Mouse (Mus musculus): ENCODE results near the gene Lamb3. TPM values are rescaled to one million over a fixed set of nuclear protein-coding genes. Genes with fewer than 3 reads are reported as not detected.

The Lamb3 gene
- total and polyA plus RNA-seq, 2 experiments, result 1.6 to 2.0 TPM

GRCm38 (mm10) chr1:193337018-193337321 lies 129.5 kb downstream of the Lamb3 start:
- H3K27me3 ChIP-seq (ENCODE audit: control insufficient read depth, insufficient read depth, low read length), result no peaks in the 10 kb centered on the region
- no peak overlapping the region for H3K9ac ChIP-seq (ENCODE audit: low read depth, low read length)
- H3K4me1 ChIP-seq (ENCODE audit: control insufficient read depth, insufficient read depth, low read length), result no peaks in the 10 kb centered on the region
- WGBS, result 90% methylated on average over 9 of the region's 9 CpGs
- no peak for TF ChIP-seq POLR2A (IDR thresholded peaks at IDR 0.05; ENCODE audit: extremely low read depth, insufficient read depth, low read length)
- TF ChIP-seq CTCF (IDR thresholded peaks at IDR 0.05; ENCODE audit: low read depth, low read length), result no peak
- H3K4me3 ChIP-seq (ENCODE audit: insufficient read depth, low read depth, low read length), result no peak overlapping the region
- no peak overlapping the region for H3K27ac ChIP-seq (replicated peaks; ENCODE audit: insufficient read depth, low read depth, low read length)
- DNase-seq (ENCODE audit: extremely low read depth, low read depth, low spot score), result no peak
- H3K36me3 ChIP-seq (ENCODE audit: control insufficient read depth, insufficient read depth, low read length), result no peaks in the 10 kb centered on the region
- no peaks in the 10 kb centered on the region for H3K79me2 ChIP-seq (ENCODE audit: control insufficient read depth, insufficient read depth, low read length)

- H3K27me3 ChIP-seq (ENCODE audit: control insufficient read depth, insufficient read depth, low read length), result no peaks in the 10 kb centered on the region
- WGBS, result 87% methylated on average over 4 of the region's 4 CpGs
- H3K9ac ChIP-seq (ENCODE audit: low read depth, low read length), result no peak overlapping the region
These were observed 130.3 kb downstream of the Lamb3 start for GRCm38 (mm10) chr1:193337787-193338310.

GRCm38 (mm10) chr1:193338363-193338995 lies 131.0 kb downstream of the Lamb3 start:
- no peak overlapping the region for H3K27ac ChIP-seq (replicated peaks; ENCODE audit: insufficient read depth, low read depth, low read length)
- H3K4me1 ChIP-seq (ENCODE audit: control insufficient read depth, insufficient read depth, low read length), result no peaks in the 10 kb centered on the region
- DNase-seq (ENCODE audit: extremely low read depth, low read depth, low spot score), result no peak
- H3K9ac ChIP-seq (ENCODE audit: low read depth, low read length), result no peak overlapping the region
- H3K4me3 ChIP-seq (ENCODE audit: insufficient read depth, low read depth, low read length), result no peak overlapping the region
- no peaks in the 10 kb centered on the region for H3K79me2 ChIP-seq (ENCODE audit: control insufficient read depth, insufficient read depth, low read length)
- no peaks in the 10 kb centered on the region for H3K36me3 ChIP-seq (ENCODE audit: control insufficient read depth, insufficient read depth, low read length)
- H3K27me3 ChIP-seq (ENCODE audit: control insufficient read depth, insufficient read depth, low read length), result no peaks in the 10 kb centered on the region
- WGBS, result 90% methylated on average over 9 of the region's 9 CpGs
- TF ChIP-seq POLR2A (IDR thresholded peaks at IDR 0.05; ENCODE audit: extremely low read depth, insufficient read depth, low read length), result no peak
- TF ChIP-seq CTCF (IDR thresholded peaks at IDR 0.05; ENCODE audit: low read depth, low read length), result no peak

More at GRCm38 (mm10) chr1:193337787-193338310, 130.3 kb downstream of the Lamb3 start:
- H3K4me1 ChIP-seq (ENCODE audit: control insufficient read depth, insufficient read depth, low read length), result no peaks in the 10 kb centered on the region
- H3K36me3 ChIP-seq (ENCODE audit: control insufficient read depth, insufficient read depth, low read length), result no peaks in the 10 kb centered on the region
- TF ChIP-seq CTCF (IDR thresholded peaks at IDR 0.05; ENCODE audit: low read depth, low read length) (no peak), POLR2A (IDR thresholded peaks at IDR 0.05; ENCODE audit: extremely low read depth, insufficient read depth, low read length) (no peak)
- no peak overlapping the region for H3K4me3 ChIP-seq (ENCODE audit: insufficient read depth, low read depth, low read length)
- H3K79me2 ChIP-seq (ENCODE audit: control insufficient read depth, insufficient read depth, low read length), result no peaks in the 10 kb centered on the region
- no peak overlapping the region for H3K27ac ChIP-seq (replicated peaks; ENCODE audit: insufficient read depth, low read depth, low read length)
- no peak for DNase-seq (ENCODE audit: extremely low read depth, low read depth, low spot score)

- TF ChIP-seq CTCF (IDR thresholded peaks at IDR 0.05; ENCODE audit: low read depth, low read length), result no peak
- 86% methylated on average over 5 of the region's 5 CpGs for whole genome bisulfite sequencing
- H3K27ac ChIP-seq (replicated peaks; ENCODE audit: insufficient read depth, low read depth, low read length), result no peak overlapping the region
- no peak overlapping the region for H3K4me3 ChIP-seq (ENCODE audit: insufficient read depth, low read depth, low read length)
- H3K9ac ChIP-seq (ENCODE audit: low read depth, low read length), result no peak overlapping the region
- no peaks in the 10 kb centered on the region for H3K36me3 ChIP-seq (ENCODE audit: control insufficient read depth, insufficient read depth, low read length)
- no peaks in the 10 kb centered on the region for H3K27me3 ChIP-seq (ENCODE audit: control insufficient read depth, insufficient read depth, low read length)
- DNase-seq (ENCODE audit: extremely low read depth, low read depth, low spot score), result no peak
- H3K79me2 ChIP-seq (ENCODE audit: control insufficient read depth, insufficient read depth, low read length), result no peaks in the 10 kb centered on the region
- H3K4me1 ChIP-seq (ENCODE audit: control insufficient read depth, insufficient read depth, low read length), result no peaks in the 10 kb centered on the region
These were observed 134.9 kb downstream of the Lamb3 start for GRCm38 (mm10) chr1:193342198-193342946.

- 75% methylated on average over 4 of the region's 4 CpGs for WGBS
- H3K4me3 ChIP-seq (ENCODE audit: insufficient read depth, low read depth, low read length), result no peak overlapping the region
These were observed 136.4 kb downstream of the Lamb3 start for GRCm38 (mm10) chr1:193343853-193344252.

GRCm38 (mm10) chr1:193344976-193345375 lies 137.5 kb downstream of the Lamb3 start:
- H3K9ac ChIP-seq (ENCODE audit: low read depth, low read length), result no peak overlapping the region
- no peak for DNase-seq (ENCODE audit: extremely low read depth, low read depth, low spot score)
- H3K4me3 ChIP-seq (ENCODE audit: insufficient read depth, low read depth, low read length), result no peak overlapping the region
- H3K36me3 ChIP-seq (ENCODE audit: control insufficient read depth, insufficient read depth, low read length), result no peaks in the 10 kb centered on the region
- TF ChIP-seq CTCF (IDR thresholded peaks at IDR 0.05; ENCODE audit: low read depth, low read length) (no peak), POLR2A (IDR thresholded peaks at IDR 0.05; ENCODE audit: extremely low read depth, insufficient read depth, low read length) (no peak)
- H3K27ac ChIP-seq (replicated peaks; ENCODE audit: insufficient read depth, low read depth, low read length), result no peak overlapping the region
- no peaks in the 10 kb centered on the region for H3K79me2 ChIP-seq (ENCODE audit: control insufficient read depth, insufficient read depth, low read length)
- no peaks in the 10 kb centered on the region for H3K4me1 ChIP-seq (ENCODE audit: control insufficient read depth, insufficient read depth, low read length)
- no peaks in the 10 kb centered on the region for H3K27me3 ChIP-seq (ENCODE audit: control insufficient read depth, insufficient read depth, low read length)
- 62% methylated on average over 2 of the region's 2 CpGs for WGBS

More at GRCm38 (mm10) chr1:193343853-193344252, 136.4 kb downstream of the Lamb3 start:
- H3K36me3 ChIP-seq (ENCODE audit: control insufficient read depth, insufficient read depth, low read length), result no peaks in the 10 kb centered on the region
- TF ChIP-seq POLR2A (IDR thresholded peaks at IDR 0.05; ENCODE audit: extremely low read depth, insufficient read depth, low read length), result no peak
- TF ChIP-seq CTCF (IDR thresholded peaks at IDR 0.05; ENCODE audit: low read depth, low read length), result no peak
- H3K27ac ChIP-seq (replicated peaks; ENCODE audit: insufficient read depth, low read depth, low read length), result no peak overlapping the region
- DNase-seq (ENCODE audit: extremely low read depth, low read depth, low spot score), result no peak
- no peak overlapping the region for H3K9ac ChIP-seq (ENCODE audit: low read depth, low read length)
- H3K27me3 ChIP-seq (ENCODE audit: control insufficient read depth, insufficient read depth, low read length), result no peaks in the 10 kb centered on the region
- H3K4me1 ChIP-seq (ENCODE audit: control insufficient read depth, insufficient read depth, low read length), result no peaks in the 10 kb centered on the region
- no peaks in the 10 kb centered on the region for H3K79me2 ChIP-seq (ENCODE audit: control insufficient read depth, insufficient read depth, low read length)

Measured in liver, adult 2 months (tissue).